Mouse (Mus musculus): Measurements from ENCODE around the gene Gm28539.

DNA sequence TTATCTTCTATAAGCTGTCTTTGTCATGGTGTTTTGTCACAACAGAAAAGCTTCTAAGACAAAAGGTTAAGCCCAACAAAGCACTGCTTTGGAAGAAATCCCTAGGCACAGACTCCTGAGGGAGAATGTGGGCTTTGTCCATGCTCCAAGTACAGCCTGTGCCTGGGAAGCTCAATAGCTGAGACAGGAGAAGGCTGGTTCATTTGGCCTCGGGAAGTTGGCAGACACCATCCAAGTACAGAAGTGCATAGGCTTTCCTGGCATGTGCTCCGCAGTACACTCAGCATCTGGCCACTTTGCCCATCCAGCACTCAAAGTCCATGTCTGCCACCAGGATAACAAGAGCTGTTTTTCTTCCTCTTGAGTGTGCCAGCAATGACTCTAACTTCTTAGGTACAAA lies 30.6 kb upstream of the Gm28539 start:
- TF ChIP-seq CTCF (IDR thresholded peaks at IDR 0.05; ENCODE audit: low read depth, low read length): no peak
- no peak for TF ChIP-seq TAL1 (conservative IDR thresholded peaks at IDR 0.05; ENCODE audit: low read depth, low read length)
- TF ChIP-seq GATA1 (IDR thresholded peaks at IDR 0.05; ENCODE audit: borderline replicate concordance, low read length): no peak

Measured in G1E (cell line).